Mouse (Mus musculus) G1E (cell line): ENCODE results near the gene Ralbp1.

Experiments used
- CTCF ChIP-seq: IDR thresholded peaks from 2 replicates; pipeline ENCODE4 v1.5.1; 2012; ENCODE audit warnings: low read depth, low read length, inconsistent platforms, mixed read lengths
- GATA1 ChIP-seq: IDR thresholded peaks from 2 replicates; pipeline ENCODE4 v1.6.1; 2012; ENCODE audit warnings: borderline replicate concordance, low read length, inconsistent platforms, mixed read lengths
- POLR2AphosphoS5 ChIP-seq: IDR thresholded peaks from 2 replicates; pipeline ENCODE4 v1.6.1; 2012; ENCODE audit warnings: low read depth, low read length, inconsistent platforms; ENCODE audit not compliant: insufficient replicate concordance
- TAL1 ChIP-seq: conservative IDR thresholded peaks from 2 replicates; pipeline ENCODE4 v1.6.1; 2012; ENCODE audit warnings: low read depth, low read length, inconsistent platforms, mixed read lengths

- TF ChIP-seq CTCF (no peak), GATA1 (no peak), TAL1 (no peak), POLR2AphosphoS5 (no peak)
These were observed 44.7 kb upstream of the Ralbp1 start for GRCm38 (mm10) chr17:65930158-65930826.
